Mouse (Mus musculus) T-helper 1 cell (primary cell): ENCODE results near the gene Calu.

Experiments used
- in situ Hi-C: fragments of 300-600 bp; cut with MboI, MseI; formaldehyde crosslinking; loops from one replicate; pipeline ENCODE4 v1.15.1; 2025; ENCODE audit warnings: high pct_unique_total_duplicates

Calu gene

GRCm38 (mm10) chr6:29420596-29420995, 72.7 kb downstream of the Calu start:
- in situ Hi-C loops: no loop called here

- in situ Hi-C loops: no loop called here
Measured at GRCm38 (mm10) chr6:29425118-29425517, 77.2 kb downstream of the Calu start.

- in situ Hi-C loops: no loop called here
Measured at GRCm38 (mm10) chr6:29426331-29426730, 78.5 kb downstream of the Calu start.
